Comparison of ENCODE assay signal across 12 mouse cellular contexts in the genomic region with DNA sequence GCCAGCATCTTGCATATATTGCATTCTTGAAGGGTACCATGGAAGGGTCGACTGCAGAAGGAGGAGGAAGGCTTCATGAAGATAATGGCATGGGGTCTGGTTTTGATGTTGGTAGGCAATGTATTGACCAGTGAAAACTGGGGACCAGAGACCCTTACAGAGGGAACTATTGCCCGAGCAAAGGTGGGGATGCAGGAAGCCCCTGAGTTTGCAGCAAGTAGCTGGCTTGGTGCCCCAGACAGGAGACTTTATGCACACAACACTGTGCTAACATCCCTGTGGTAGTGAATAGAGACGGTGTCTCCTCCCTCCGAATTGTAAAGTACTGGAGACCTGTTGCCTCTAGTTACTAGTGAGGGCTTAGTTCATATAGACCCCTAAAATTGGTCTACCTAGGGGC. TPM values are rescaled to one million over a fixed set of nuclear protein-coding genes. Genes with fewer than 3 reads are reported as not detected.
A peak's percentile ranks its signal among the peaks of the same experiment; 100 is the strongest.
DNase-seq lines count a peak whose midpoint lies in the region; ATAC-seq lines count a peak whose summit lies in the region.
"Had no signal": no experiment of that assay in that cellular context is flagged by ENCODE, and none has a peak within 500 bp of the region (broad histone marks: within the 10 kb centered on the region; RNA-seq: fewer than 3 reads in every experiment).

No protein-coding gene starts in this region.

- no peak overlapping the region; the same call in 1 of the 2 replicates for H3K27ac ChIP-seq in kidney, embryonic 16.5 days (ENCODE audit: low read length)
- H3K27ac ChIP-seq in limb, embryonic 13.5 days: no peak overlapping the region
- H3K27ac ChIP-seq in neural tube, embryonic 15.5 days (replicated peaks): peak overlapping the region; percentile 95; the same call in 1 of the 2 replicates
- H3K27ac ChIP-seq in kidney, embryonic 15.5 days: no peak overlapping the region

- no peak overlapping the region for H3K4me3 ChIP-seq in kidney, embryonic 16.5 days (ENCODE audit: low read length)
- H3K4me3 ChIP-seq in limb, embryonic 13.5 days: no peak overlapping the region
- H3K4me3 ChIP-seq in neural tube, embryonic 15.5 days (replicated peaks): no peak overlapping the region
- no peak overlapping the region for H3K4me3 ChIP-seq in kidney, embryonic 15.5 days (replicated peaks)

- no peak for ATAC-seq in kidney, embryonic 16.5 days (ENCODE audit: low FRiP score, low TSS enrichment)
- no peak for ATAC-seq in limb, embryonic 13.5 days (ENCODE audit: low FRiP score, low read depth)
- no peak for ATAC-seq in neural tube, embryonic 15.5 days (ENCODE audit: low FRiP score)
- ATAC-seq in kidney, embryonic 15.5 days (replicated peaks; ENCODE audit: low FRiP score): no peak

- no peak overlapping the region for H3K9ac ChIP-seq in kidney, embryonic 16.5 days (replicated peaks; ENCODE audit: low read length)
- no peak overlapping the region for H3K9ac ChIP-seq in limb, embryonic 13.5 days
- H3K9ac ChIP-seq in neural tube, embryonic 15.5 days (replicated peaks): no peak overlapping the region
- no peak overlapping the region for H3K9ac ChIP-seq in kidney, embryonic 15.5 days

- 71% methylated on average over 4 of the region's 4 CpGs for WGBS in kidney, embryonic 16.5 days
- WGBS in limb, embryonic 13.5 days: 68% methylated on average over 4 of the region's 4 CpGs
- 66% methylated on average over 4 of the region's 4 CpGs for WGBS in neural tube, embryonic 15.5 days
- WGBS in kidney, embryonic 15.5 days: 67% methylated on average over 4 of the region's 4 CpGs

- H3K9me3 ChIP-seq in kidney, embryonic 16.5 days (ENCODE audit: low read length): no peaks in the 10 kb centered on the region
- H3K9me3 ChIP-seq in limb, embryonic 13.5 days: no peaks in the 10 kb centered on the region
- H3K9me3 ChIP-seq in neural tube, embryonic 15.5 days (replicated peaks): no peaks in the 10 kb centered on the region
- H3K9me3 ChIP-seq in kidney, embryonic 15.5 days (replicated peaks): no peaks in the 10 kb centered on the region

- peak; percentile 49 for DNase-seq in cerebellum, adult 11-12 months
- no peak for DNase-seq in cerebellum, postnatal 4 days (ENCODE audit: low spot score in 2 of 2)
- DNase-seq in kidney, adult 11 months: no peak
- no peak for DNase-seq in adrenal gland, adult 18-20 months (ENCODE audit: low spot score in 2 of 2)
- DNase-seq: cerebellum, postnatal 36 days; heart, postnatal 14 days; kidney, postnatal 25 days; lung, postnatal 14 days had no signal

- H3K4me1 ChIP-seq in kidney, embryonic 16.5 days (ENCODE audit: insufficient read depth, low read length): peaks cover 16% of the 10 kb centered on the region
- peaks cover 30% of the 10 kb centered on the region for H3K4me1 ChIP-seq in limb, embryonic 13.5 days
- peaks cover 21% of the 10 kb centered on the region for H3K4me1 ChIP-seq in neural tube, embryonic 15.5 days
- H3K4me1 ChIP-seq in kidney, embryonic 15.5 days: peaks cover 21% of the 10 kb centered on the region

- H3K36me3 ChIP-seq in kidney, embryonic 16.5 days (ENCODE audit: insufficient read depth, low read length): no peaks in the 10 kb centered on the region
- H3K36me3 ChIP-seq in limb, embryonic 13.5 days: no peaks in the 10 kb centered on the region
- no peaks in the 10 kb centered on the region for H3K36me3 ChIP-seq in neural tube, embryonic 15.5 days
- no peaks in the 10 kb centered on the region; the same call in 1 of the 2 replicates for H3K36me3 ChIP-seq in kidney, embryonic 15.5 days

- H3K27me3 ChIP-seq in kidney, embryonic 16.5 days (ENCODE audit: insufficient read depth, low read length): no peaks in the 10 kb centered on the region
- no peaks in the 10 kb centered on the region for H3K27me3 ChIP-seq in limb, embryonic 13.5 days
- H3K27me3 ChIP-seq in neural tube, embryonic 15.5 days (replicated peaks): no peaks in the 10 kb centered on the region
- 0 out of 2 replicates have a peak, but pooled peaks cover 4% of the 10 kb centered on the region for H3K27me3 ChIP-seq in kidney, embryonic 15.5 days

- H3K4me2 ChIP-seq in kidney, embryonic 16.5 days (replicated peaks; ENCODE audit: low read depth, low read length): peak overlapping the region; percentile 95; the same call in 1 of the 2 replicates
- peak overlapping the region; percentile 84 for H3K4me2 ChIP-seq in limb, embryonic 13.5 days (replicated peaks)
- peak overlapping the region; percentile 87 for H3K4me2 ChIP-seq in neural tube, embryonic 15.5 days
- H3K4me2 ChIP-seq in kidney, embryonic 15.5 days: no peak overlapping the region

RNA-seq across cellular contexts. Expression of gene Slc6a9, which starts 3.0 kb away (rescaled TPM):
- 12.3 and 13.4 TPM in 2 replicates for polyA plus RNA-seq in kidney, embryonic 16.5 days (2015; fragmentation: Nextera tagmentation; extraction: Ambion mirVana)
- 15.6 and 17.2 TPM in 2 replicates for polyA plus RNA-seq in limb, embryonic 13.5 days (2015; fragmentation: Nextera tagmentation; extraction: Ambion mirVana)
- polyA plus RNA-seq in neural tube, embryonic 15.5 days (2015; fragmentation: Nextera tagmentation; extraction: Ambion mirVana): 51.5 and 52.5 TPM in 2 replicates
- 10 to 100 TPM in 1 of 2 experiments, 1 to 10 TPM in 1; 6.5 to 11.8 TPM for total RNA-seq in adrenal gland, adult 18-20 months (2021)
- polyA plus RNA-seq in kidney, embryonic 15.5 days (2015; fragmentation: Nextera tagmentation; extraction: Ambion mirVana): 9.4 and 15.2 TPM in 2 replicates

RNA-seq across cellular contexts. Expression of gene Ccdc24, which starts 35.1 kb away (rescaled TPM):
- polyA plus RNA-seq in kidney, embryonic 16.5 days (2015; fragmentation: Nextera tagmentation; extraction: Ambion mirVana): 1.2 and 2.4 TPM in 2 replicates
- 1.3 and 1.7 TPM in 2 replicates for polyA plus RNA-seq in limb, embryonic 13.5 days (2015; fragmentation: Nextera tagmentation; extraction: Ambion mirVana)
- 1.4 and 1.6 TPM in 2 replicates for polyA plus RNA-seq in neural tube, embryonic 15.5 days (2015; fragmentation: Nextera tagmentation; extraction: Ambion mirVana)
- total RNA-seq in adrenal gland, adult 18-20 months (2021): under 1 TPM; 0.70 to 0.99 TPM
- 0.89 and 1.8 TPM in 2 replicates for polyA plus RNA-seq in kidney, embryonic 15.5 days (2015; fragmentation: Nextera tagmentation; extraction: Ambion mirVana)

RNA-seq across cellular contexts. Expression of gene B4galt2, which starts 46.0 kb away (rescaled TPM):
- polyA plus RNA-seq in kidney, embryonic 16.5 days (2015; fragmentation: Nextera tagmentation; extraction: Ambion mirVana): 18.0 TPM in 2 replicates
- polyA plus RNA-seq in limb, embryonic 13.5 days (2015; fragmentation: Nextera tagmentation; extraction: Ambion mirVana): 32.8 and 35.1 TPM in 2 replicates
- polyA plus RNA-seq in neural tube, embryonic 15.5 days (2015; fragmentation: Nextera tagmentation; extraction: Ambion mirVana): 49.6 and 58.6 TPM in 2 replicates
- total RNA-seq in adrenal gland, adult 18-20 months (2021): 10 to 100 TPM in 1 of 2 experiments, 1 to 10 TPM in 1; 9.9 to 12.9 TPM
- polyA plus RNA-seq in kidney, embryonic 15.5 days (2015; fragmentation: Nextera tagmentation; extraction: Ambion mirVana): 17.7 and 19.8 TPM in 2 replicates

RNA-seq across cellular contexts. Expression of gene Atp6v0b, which starts 49.9 kb away (rescaled TPM):
- polyA plus RNA-seq in kidney, embryonic 16.5 days (2015; fragmentation: Nextera tagmentation; extraction: Ambion mirVana): 270 and 305 TPM in 2 replicates
- polyA plus RNA-seq in limb, embryonic 13.5 days (2015; fragmentation: Nextera tagmentation; extraction: Ambion mirVana): 176 and 184 TPM in 2 replicates
- polyA plus RNA-seq in neural tube, embryonic 15.5 days (2015; fragmentation: Nextera tagmentation; extraction: Ambion mirVana): 544 and 626 TPM in 2 replicates
- total RNA-seq in adrenal gland, adult 18-20 months (2021): 100 to 1,000 TPM; 222 to 245 TPM
- 212 and 221 TPM in 2 replicates for polyA plus RNA-seq in kidney, embryonic 15.5 days (2015; fragmentation: Nextera tagmentation; extraction: Ambion mirVana)

RNA-seq across cellular contexts. Expression of gene Dph2, which starts 54.6 kb away (rescaled TPM):
- polyA plus RNA-seq in kidney, embryonic 16.5 days (2015; fragmentation: Nextera tagmentation; extraction: Ambion mirVana): 22.1 and 22.7 TPM in 2 replicates
- polyA plus RNA-seq in limb, embryonic 13.5 days (2015; fragmentation: Nextera tagmentation; extraction: Ambion mirVana): 16.8 and 18.4 TPM in 2 replicates
- polyA plus RNA-seq in neural tube, embryonic 15.5 days (2015; fragmentation: Nextera tagmentation; extraction: Ambion mirVana): 21.3 and 21.8 TPM in 2 replicates
- 10 to 100 TPM; 11.7 to 13.3 TPM for total RNA-seq in adrenal gland, adult 18-20 months (2021)
- polyA plus RNA-seq in kidney, embryonic 15.5 days (2015; fragmentation: Nextera tagmentation; extraction: Ambion mirVana): 21.2 and 22.2 TPM in 2 replicates
